Mouse (Mus musculus): ENCODE data around the gene Acoxl.
A peak's percentile ranks its signal among the peaks of the same experiment; 100 is the strongest.

Acoxl gene

GRCm38 (mm10) chr2:127897718-127898117 lies 59.0 kb downstream of the Acoxl start:
- no peak for DNase-seq

GRCm38 (mm10) chr2:127904918-127905317 lies 66.2 kb downstream of the Acoxl start:
- no peak for DNase-seq

DNA sequence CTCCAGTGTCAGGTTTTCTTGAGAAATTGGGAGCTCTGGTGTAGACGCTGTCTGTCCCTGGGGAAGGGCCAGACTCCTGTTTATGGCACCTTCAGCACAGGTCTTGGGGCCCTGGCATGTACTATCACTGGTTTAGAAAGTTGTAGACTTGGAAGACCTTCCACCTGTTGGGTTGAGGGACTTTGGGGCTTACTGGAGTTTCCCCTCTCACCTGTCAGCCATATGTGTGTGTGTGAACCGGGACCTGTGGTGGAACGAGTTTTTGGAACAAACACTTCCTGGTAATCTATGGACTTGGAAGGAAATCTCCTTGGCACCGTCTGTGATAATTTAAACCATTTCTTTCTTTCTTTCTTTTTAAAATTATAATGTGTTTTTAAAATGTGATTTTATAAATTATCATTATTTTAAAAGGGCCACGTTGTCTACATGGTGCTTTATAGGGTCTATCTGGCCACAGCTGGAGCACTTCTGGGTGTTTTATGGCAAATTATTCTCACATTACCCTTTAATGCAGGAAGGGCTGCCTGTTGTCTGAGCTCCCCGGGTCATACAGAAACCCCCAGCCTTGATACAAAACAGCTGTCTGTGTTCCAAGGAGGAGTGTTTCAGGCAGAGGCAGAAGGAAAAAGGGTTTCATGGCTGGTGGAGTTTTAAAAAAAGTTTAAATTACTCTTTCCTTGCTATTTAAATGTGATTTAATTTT lies 68.5 kb downstream of the Acoxl start:
- DNase-seq: peak; percentile 29

DNA sequence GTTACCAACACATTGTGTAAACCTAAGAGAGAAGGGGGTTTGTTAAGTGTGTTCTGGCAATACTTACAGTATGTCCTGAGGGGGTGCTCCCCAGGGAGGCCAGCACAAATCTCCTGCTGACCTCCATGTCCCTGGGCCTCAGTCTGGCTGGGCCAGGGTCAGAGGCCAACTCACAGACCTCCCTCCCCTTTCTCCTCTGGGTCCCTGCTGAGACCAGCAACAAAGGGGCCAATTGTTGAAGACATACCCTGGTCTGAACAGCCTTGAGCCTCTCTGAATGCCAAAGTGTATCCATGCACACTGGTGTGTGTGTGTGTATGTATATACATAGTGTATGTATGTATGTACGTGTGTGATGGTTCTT lies 69.0 kb downstream of the Acoxl start:
- DNase-seq: peak; percentile 35

DNA sequence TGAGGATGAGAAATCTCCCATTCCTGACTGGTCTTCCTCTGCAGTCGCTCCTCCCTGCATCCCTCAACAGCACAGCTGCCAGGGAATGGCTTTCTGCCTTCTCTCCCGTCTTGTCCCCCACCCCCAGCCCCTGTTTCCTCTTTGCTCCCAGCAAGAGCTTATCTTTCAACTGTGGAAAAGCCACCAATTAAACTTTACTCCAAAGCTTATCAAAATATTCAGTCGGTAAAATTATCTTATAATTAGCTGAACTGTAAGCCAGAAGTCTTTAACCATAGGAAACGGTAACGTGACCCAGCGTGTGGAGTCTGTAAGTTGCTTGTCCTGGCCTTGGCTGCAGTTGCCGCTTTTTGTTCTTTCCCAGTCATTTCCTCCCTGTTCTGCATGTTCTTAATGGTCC lies 70.2 kb downstream of the Acoxl start:
- peak; percentile 28 for DNase-seq

GRCm38 (mm10) chr2:127909790-127910189 lies 71.1 kb downstream of the Acoxl start:
- DNase-seq: no peak

- DNase-seq: no peak
Observed at GRCm38 (mm10) chr2:127911579-127911978, 72.9 kb downstream of the Acoxl start.

DNA sequence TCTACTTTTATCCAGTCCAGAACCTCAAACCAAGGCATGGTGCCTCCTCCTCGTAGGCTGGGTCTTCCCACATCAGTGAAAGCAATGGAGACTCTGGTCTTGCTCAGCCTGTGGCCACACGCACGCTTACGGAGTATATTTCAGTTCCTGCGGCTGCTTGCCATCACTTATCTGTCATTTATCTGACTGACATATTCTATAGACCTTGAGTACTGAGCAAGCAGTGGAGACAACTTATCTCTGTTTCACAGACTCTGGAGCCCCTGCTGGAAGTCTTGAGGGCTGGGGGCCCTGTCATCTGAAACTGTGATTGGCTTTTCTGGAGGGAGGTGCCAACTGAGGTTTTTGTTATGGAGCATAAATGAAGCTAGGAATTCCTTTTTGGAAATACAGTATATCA lies 75.4 kb downstream of the Acoxl start:
- no peak for DNase-seq

GRCm38 (mm10) chr2:127916804-127917410 lies 78.2 kb downstream of the Acoxl start:
- DNase-seq: no peak

GRCm38 (mm10) chr2:127919740-127920139 lies 81.1 kb downstream of the Acoxl start:
- DNase-seq: no peak

DNA sequence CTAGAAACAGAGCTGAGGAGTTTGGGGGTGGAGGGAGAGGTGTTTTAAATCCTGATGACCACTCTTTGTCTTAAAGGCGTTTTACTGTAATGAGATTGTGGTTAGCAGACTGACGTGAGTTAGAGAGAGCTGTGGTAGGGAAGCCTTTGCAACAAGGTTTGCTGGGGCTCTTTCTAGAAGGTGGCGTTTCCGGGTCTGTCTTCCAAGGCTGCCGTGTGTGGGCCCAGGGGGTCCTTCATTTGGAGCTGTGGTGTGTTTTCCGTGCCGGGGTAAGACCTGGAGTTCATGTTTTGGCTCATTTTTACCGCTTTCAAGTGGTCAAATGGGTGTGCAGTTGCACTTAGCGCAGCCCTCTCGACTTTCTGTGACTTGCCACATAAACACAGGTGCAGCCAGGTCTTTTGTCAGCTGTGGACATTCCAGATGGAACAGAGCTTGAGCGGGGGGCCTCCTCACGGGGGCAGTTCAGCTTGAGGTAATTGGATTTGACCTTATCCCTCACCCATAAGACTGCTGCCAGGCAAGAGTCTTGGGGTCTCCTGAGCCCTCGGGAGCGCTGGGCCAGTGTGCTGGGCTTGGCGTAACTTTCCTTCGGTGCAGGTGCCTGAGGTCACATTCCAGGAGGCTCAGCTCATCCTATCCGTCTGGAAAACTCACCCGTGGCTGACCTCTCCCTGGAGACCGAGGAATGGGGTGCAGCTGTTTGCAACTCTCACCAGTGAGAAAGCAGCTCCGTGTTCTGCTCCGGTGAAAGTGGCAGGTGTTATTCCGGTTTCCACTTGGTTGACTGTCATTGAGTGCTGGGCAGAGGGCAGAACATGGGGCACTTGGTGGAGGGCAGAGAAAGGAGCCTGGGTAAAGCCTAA lies 83.6 kb downstream of the Acoxl start:
- peak; percentile 39 for DNase-seq

- DNase-seq: no peak
Observed at GRCm38 (mm10) chr2:127923077-127923680, 84.5 kb downstream of the Acoxl start.

- DNase-seq: no peak
Observed at GRCm38 (mm10) chr2:127926679-127927324, 88.1 kb downstream of the Acoxl start.

DNA sequence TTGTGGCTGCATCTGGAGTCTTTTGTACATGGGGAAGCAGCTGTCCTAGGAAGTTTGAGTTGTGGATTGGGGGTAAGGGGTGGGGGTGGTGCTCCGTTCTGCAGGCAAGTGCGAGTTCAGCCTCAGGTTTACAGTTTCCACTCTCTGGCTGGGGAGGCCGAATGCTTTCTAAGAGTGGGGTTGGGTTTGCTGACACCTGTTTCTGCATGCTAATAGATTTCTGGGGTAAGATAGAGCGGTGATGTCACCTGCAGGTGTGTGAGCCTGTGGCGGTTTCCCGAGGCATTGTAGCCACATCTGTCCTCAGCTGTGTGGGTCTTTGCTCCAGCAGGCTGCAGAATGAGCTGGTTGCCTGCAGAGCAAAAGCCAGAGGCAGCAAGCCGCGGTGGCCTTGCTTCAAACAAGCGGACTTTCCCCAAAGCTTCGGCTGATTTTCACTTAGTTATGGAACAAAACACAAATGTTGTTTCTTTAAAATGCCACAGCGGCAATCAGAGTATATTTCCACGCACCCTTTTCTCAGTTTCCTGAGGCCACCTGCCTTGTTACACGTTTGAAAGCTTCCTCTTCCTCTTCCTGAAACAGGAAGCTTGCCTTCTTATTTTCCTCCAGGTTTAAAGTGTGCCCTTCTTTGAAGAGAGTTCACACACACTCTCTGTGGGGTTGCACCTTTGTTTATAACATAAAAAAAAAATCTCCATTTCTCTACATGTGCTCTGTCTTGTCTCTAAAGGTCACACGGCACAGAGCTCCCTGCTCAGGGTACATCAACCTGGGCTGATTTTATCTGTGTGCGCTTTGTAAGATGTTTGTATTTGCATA lies 89.0 kb downstream of the Acoxl start:
- DNase-seq: no peak

DNA sequence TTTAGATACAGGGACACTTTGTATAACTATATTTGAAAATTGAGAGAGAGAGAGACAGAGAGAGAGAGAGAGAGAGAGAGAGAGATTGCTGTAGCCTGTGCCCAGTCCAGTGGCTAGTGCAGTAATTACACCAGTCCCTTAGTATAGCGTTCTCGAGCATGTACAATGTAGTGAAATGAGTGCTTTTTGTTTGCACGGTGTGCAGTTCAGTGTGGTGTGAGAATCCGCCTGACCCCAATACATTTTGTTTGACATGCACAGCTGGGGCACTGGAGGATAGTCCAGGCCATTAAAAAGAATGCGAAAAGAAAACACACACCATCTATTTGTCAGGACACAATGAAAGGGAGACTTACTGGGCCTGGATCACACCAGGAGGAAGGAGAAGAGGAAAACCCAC lies 89.6 kb downstream of the Acoxl start:
- DNase-seq: no peak

- no peak for DNase-seq
Observed at GRCm38 (mm10) chr2:127928871-127929270, 90.2 kb downstream of the Acoxl start.

GRCm38 (mm10) chr2:127929939-127930715 lies 91.5 kb downstream of the Acoxl start:
- no peak for DNase-seq

- no peak for DNase-seq
Observed at GRCm38 (mm10) chr2:127931576-127931975, 92.9 kb downstream of the Acoxl start.

DNA sequence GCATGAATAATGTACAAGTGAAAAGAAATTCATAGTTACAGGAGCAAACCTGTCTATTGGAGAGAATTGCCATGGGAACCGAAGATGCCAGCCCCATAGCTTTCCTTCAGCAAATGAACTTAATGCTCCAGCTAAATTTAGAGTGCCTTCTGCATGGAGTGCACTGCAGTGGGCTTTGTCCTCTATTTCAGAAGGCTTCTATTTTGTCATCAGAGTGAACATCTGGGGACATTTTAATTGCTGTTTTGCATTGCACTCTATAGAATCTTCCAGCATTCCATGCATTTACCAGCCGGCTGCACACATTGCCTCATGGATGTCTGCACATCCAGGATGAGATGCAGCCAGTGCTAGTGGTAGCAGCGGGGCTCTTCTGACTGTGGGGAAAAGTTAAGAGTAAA lies 94.9 kb downstream of the Acoxl start:
- DNase-seq: no peak

DNA sequence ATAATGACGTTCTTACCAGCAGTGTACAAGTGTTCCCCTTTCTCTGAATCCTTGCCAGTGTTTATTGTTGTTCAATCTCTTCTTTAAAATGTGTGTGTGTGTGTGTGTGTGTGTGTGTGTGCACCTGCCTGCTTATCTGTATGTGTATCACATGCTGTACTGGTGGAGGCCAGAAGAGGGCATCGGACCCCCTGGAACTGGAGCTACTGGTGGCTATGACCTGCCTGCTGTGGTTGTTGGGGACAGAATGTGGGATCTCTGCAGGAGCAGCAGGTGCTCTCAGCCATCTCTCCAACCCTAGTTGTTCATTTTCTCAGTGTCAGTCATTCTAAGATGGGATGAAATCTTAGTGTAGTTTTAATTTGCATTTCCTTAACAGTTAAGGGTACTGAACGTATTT lies 98.4 kb downstream of the Acoxl start:
- no peak for DNase-seq

DNA sequence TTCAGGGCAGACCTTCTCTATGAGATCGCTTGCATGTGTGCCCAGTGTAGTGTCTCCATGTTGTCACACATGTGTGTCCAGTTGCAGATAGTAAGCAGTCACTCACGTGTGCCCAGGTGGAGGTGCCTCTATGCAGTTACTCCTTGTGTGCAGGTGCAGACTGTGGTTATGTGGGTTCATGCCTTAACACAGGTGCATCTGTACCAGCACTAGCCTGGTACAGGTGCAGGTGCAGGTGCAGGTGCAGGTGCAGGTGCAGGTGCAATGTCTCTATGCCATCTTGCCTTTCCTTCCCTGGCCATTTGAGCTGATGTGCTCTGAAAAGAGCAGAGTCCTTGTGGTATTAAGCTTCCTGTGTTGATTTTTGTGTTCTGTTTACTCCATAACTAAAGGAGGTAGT lies 100.5 kb downstream of the Acoxl start:
- DNase-seq: no peak

All from kidney, postnatal 14 days (tissue).